Mouse (Mus musculus): ENCODE results near the gene Tarbp2. TPM values are rescaled to one million over a fixed set of nuclear protein-coding genes. Genes with fewer than 3 reads are reported as not detected.

The Tarbp2 gene
- polyA plus RNA-seq, 1 experiment from 2014 or later: 88.1 TPM

GRCm38 (mm10) chr15:102483136-102483535 lies 34.9 kb upstream of the Tarbp2 start:
- Histone ChIP-seq H3K27ac (ENCODE audit: low read length) (peak overlapping the region; percentile 63), H3K4me3 (ENCODE audit: low read length) (peak overlapping the region; percentile 14; the same call in 1 of the 2 replicates), H3K9me3 (replicated peaks; ENCODE audit: control insufficient read depth, low read length) (no peaks in the 10 kb centered on the region), H3K27me3 (ENCODE audit: control insufficient read depth, insufficient read depth, low read length) (no peaks in the 10 kb centered on the region), H3K9ac (ENCODE audit: low read length) (no peak overlapping the region), H3K4me1 (ENCODE audit: control insufficient read depth, insufficient read depth, low read length) (peaks cover 11% of the 10 kb centered on the region), H3K36me3 (ENCODE audit: control insufficient read depth, insufficient read depth) (peaks cover 56% of the 10 kb centered on the region), H3K4me2 (ENCODE audit: low read depth, low read length) (peak overlapping the region; percentile 28; the same call in 1 of the 2 replicates)
- 64% methylated on average over 3 of the region's 3 CpGs for WGBS
- ATAC-seq (replicated peaks; ENCODE audit: extremely low read depth, insufficient read depth, low FRiP score): peak; percentile 75

DNA sequence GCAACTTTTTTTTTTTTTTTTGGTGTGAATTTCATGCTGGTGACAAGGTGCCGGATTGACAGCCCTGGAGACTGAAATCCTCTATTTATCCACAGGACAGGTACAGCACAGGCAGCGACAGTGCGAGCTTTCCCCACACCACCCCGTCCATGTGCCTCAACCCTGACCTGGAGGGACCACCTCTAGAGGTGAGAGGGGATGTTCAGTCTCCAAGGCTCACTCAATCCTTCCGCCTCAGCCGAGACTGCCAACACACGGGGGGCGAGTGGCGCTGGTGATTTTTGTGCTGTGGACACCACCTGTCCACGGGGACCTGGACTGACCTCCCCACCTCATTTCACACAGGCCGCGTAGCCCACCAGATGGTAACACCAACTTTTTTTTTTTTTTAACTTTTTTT lies 32.1 kb upstream of the Tarbp2 start:
- no peak for ATAC-seq (replicated peaks; ENCODE audit: extremely low read depth, insufficient read depth, low FRiP score)
- H3K9me3 ChIP-seq (replicated peaks; ENCODE audit: control insufficient read depth, low read length): no peaks in the 10 kb centered on the region
- 83% methylated on average over 12 of the region's 12 CpGs for WGBS
- peaks cover 11% of the 10 kb centered on the region for H3K4me1 ChIP-seq (ENCODE audit: control insufficient read depth, insufficient read depth, low read length)
- peaks cover 56% of the 10 kb centered on the region for H3K36me3 ChIP-seq (ENCODE audit: control insufficient read depth, insufficient read depth)
- H3K4me2 ChIP-seq (ENCODE audit: low read depth, low read length): no peak overlapping the region
- no peak overlapping the region for H3K9ac ChIP-seq (ENCODE audit: low read length)
- H3K27me3 ChIP-seq (ENCODE audit: control insufficient read depth, insufficient read depth, low read length): no peaks in the 10 kb centered on the region
- H3K27ac ChIP-seq (ENCODE audit: low read length): no peak overlapping the region
- no peak overlapping the region for H3K4me3 ChIP-seq (ENCODE audit: low read length)

- Histone ChIP-seq H3K27me3 (ENCODE audit: control insufficient read depth, insufficient read depth, low read length) (no peaks in the 10 kb centered on the region), H3K4me2 (ENCODE audit: low read depth, low read length) (no peak overlapping the region), H3K4me1 (ENCODE audit: control insufficient read depth, insufficient read depth, low read length) (peaks cover 11% of the 10 kb centered on the region), H3K4me3 (ENCODE audit: low read length) (no peak overlapping the region), H3K9me3 (replicated peaks; ENCODE audit: control insufficient read depth, low read length) (no peaks in the 10 kb centered on the region), H3K9ac (ENCODE audit: low read length) (no peak overlapping the region), H3K36me3 (ENCODE audit: control insufficient read depth, insufficient read depth) (peaks cover 58% of the 10 kb centered on the region), H3K27ac (ENCODE audit: low read length) (no peak overlapping the region)
- no peak for ATAC-seq (replicated peaks; ENCODE audit: extremely low read depth, insufficient read depth, low FRiP score)
- WGBS: 61% methylated on average over 1 of the region's 1 CpGs
Observed at GRCm38 (mm10) chr15:102487664-102488063, 30.3 kb upstream of the Tarbp2 start.

- ATAC-seq (replicated peaks; ENCODE audit: extremely low read depth, insufficient read depth, low FRiP score): no peak
Observed at GRCm38 (mm10) chr15:102498322-102498721, 19.7 kb upstream of the Tarbp2 start.

DNA sequence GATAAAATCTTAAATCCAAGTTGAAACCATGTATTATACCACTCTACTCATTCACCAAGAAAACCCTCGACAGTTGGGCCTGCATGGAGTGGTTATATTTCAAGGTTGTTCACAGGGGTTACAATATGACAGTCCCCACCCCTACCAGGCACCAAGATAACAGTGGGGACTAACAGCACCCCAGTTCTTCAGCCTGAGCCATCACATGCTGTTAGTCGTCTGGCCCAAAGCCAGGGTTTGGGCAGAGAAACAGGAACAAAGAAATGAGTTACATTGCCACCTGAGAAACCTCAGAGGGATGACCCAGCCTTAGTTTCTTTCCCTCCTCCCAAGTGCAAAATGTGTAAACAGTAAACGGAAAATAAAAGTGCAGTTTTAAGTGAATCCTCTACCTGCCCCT lies 18.6 kb upstream of the Tarbp2 start:
- Histone ChIP-seq H3K27me3 (ENCODE audit: control insufficient read depth, insufficient read depth, low read length) (no peaks in the 10 kb centered on the region), H3K4me2 (ENCODE audit: low read depth, low read length) (no peak overlapping the region), H3K4me1 (ENCODE audit: control insufficient read depth, insufficient read depth, low read length) (no peaks in the 10 kb centered on the region), H3K9me3 (replicated peaks; ENCODE audit: control insufficient read depth, low read length) (no peaks in the 10 kb centered on the region), H3K4me3 (ENCODE audit: low read length) (no peak overlapping the region), H3K9ac (ENCODE audit: low read length) (no peak overlapping the region), H3K36me3 (ENCODE audit: control insufficient read depth, insufficient read depth) (peaks cover 70% of the 10 kb centered on the region), H3K27ac (ENCODE audit: low read length) (no peak overlapping the region)
- no peak for ATAC-seq (replicated peaks; ENCODE audit: extremely low read depth, insufficient read depth, low FRiP score)
- WGBS: 55% methylated on average over 3 of the region's 3 CpGs

More at GRCm38 (mm10) chr15:102498322-102498721, 19.7 kb upstream of the Tarbp2 start:
- Histone ChIP-seq H3K27ac (ENCODE audit: low read length) (no peak overlapping the region), H3K4me2 (ENCODE audit: low read depth, low read length) (no peak overlapping the region), H3K27me3 (ENCODE audit: control insufficient read depth, insufficient read depth, low read length) (no peaks in the 10 kb centered on the region), H3K4me1 (ENCODE audit: control insufficient read depth, insufficient read depth, low read length) (no peaks in the 10 kb centered on the region), H3K36me3 (ENCODE audit: control insufficient read depth, insufficient read depth) (peaks cover 70% of the 10 kb centered on the region), H3K9me3 (replicated peaks; ENCODE audit: control insufficient read depth, low read length) (no peaks in the 10 kb centered on the region), H3K9ac (ENCODE audit: low read length) (no peak overlapping the region), H3K4me3 (ENCODE audit: low read length) (no peak overlapping the region)
- WGBS: 85% methylated on average over 3 of the region's 3 CpGs

- ATAC-seq (replicated peaks; ENCODE audit: extremely low read depth, insufficient read depth, low FRiP score): no peak
- no peaks in the 10 kb centered on the region for H3K9me3 ChIP-seq (replicated peaks; ENCODE audit: control insufficient read depth, low read length)
- no peak overlapping the region for H3K4me2 ChIP-seq (ENCODE audit: low read depth, low read length)
- no peak overlapping the region for H3K27ac ChIP-seq (ENCODE audit: low read length)
- H3K4me3 ChIP-seq (ENCODE audit: low read length): no peak overlapping the region
- WGBS: 86% methylated on average over 6 of the region's 6 CpGs
- H3K4me1 ChIP-seq (ENCODE audit: control insufficient read depth, insufficient read depth, low read length): no peaks in the 10 kb centered on the region
- H3K36me3 ChIP-seq (ENCODE audit: control insufficient read depth, insufficient read depth): peaks cover 70% of the 10 kb centered on the region
- no peak overlapping the region for H3K9ac ChIP-seq (ENCODE audit: low read length)
- no peaks in the 10 kb centered on the region for H3K27me3 ChIP-seq (ENCODE audit: control insufficient read depth, insufficient read depth, low read length)
Observed at GRCm38 (mm10) chr15:102499851-102500250, 18.1 kb upstream of the Tarbp2 start.

- 78% methylated on average over 5 of the region's 5 CpGs for WGBS
- peaks cover 69% of the 10 kb centered on the region for H3K36me3 ChIP-seq (ENCODE audit: control insufficient read depth, insufficient read depth)
- no peak overlapping the region for H3K4me2 ChIP-seq (ENCODE audit: low read depth, low read length)
- H3K9ac ChIP-seq (ENCODE audit: low read length): no peak overlapping the region
- no peaks in the 10 kb centered on the region for H3K27me3 ChIP-seq (ENCODE audit: control insufficient read depth, insufficient read depth, low read length)
- H3K9me3 ChIP-seq (replicated peaks; ENCODE audit: control insufficient read depth, low read length): no peaks in the 10 kb centered on the region
- H3K4me3 ChIP-seq (ENCODE audit: low read length): no peak overlapping the region
- H3K27ac ChIP-seq (ENCODE audit: low read length): no peak overlapping the region
- no peak for ATAC-seq (replicated peaks; ENCODE audit: extremely low read depth, insufficient read depth, low FRiP score)
- H3K4me1 ChIP-seq (ENCODE audit: control insufficient read depth, insufficient read depth, low read length): 0 out of 2 replicates have a peak, but pooled peaks cover under 1% of the 10 kb centered on the region
Observed at GRCm38 (mm10) chr15:102500479-102500878, 17.5 kb upstream of the Tarbp2 start.

GRCm38 (mm10) chr15:102501084-102501814 lies 16.7 kb upstream of the Tarbp2 start:
- H3K27me3 ChIP-seq (ENCODE audit: control insufficient read depth, insufficient read depth, low read length): no peaks in the 10 kb centered on the region
- WGBS: 82% methylated on average over 19 of the region's 19 CpGs
- H3K9me3 ChIP-seq (replicated peaks; ENCODE audit: control insufficient read depth, low read length): no peaks in the 10 kb centered on the region
- H3K27ac ChIP-seq (ENCODE audit: low read length): no peak overlapping the region
- 0 out of 2 replicates have a peak, but pooled peaks cover 4% of the 10 kb centered on the region for H3K4me1 ChIP-seq (ENCODE audit: control insufficient read depth, insufficient read depth, low read length)
- no peak overlapping the region for H3K4me2 ChIP-seq (ENCODE audit: low read depth, low read length)
- peaks cover 67% of the 10 kb centered on the region for H3K36me3 ChIP-seq (ENCODE audit: control insufficient read depth, insufficient read depth)
- ATAC-seq (replicated peaks; ENCODE audit: extremely low read depth, insufficient read depth, low FRiP score): no peak
- no peak overlapping the region for H3K4me3 ChIP-seq (ENCODE audit: low read length)
- H3K9ac ChIP-seq (ENCODE audit: low read length): no peak overlapping the region

DNA sequence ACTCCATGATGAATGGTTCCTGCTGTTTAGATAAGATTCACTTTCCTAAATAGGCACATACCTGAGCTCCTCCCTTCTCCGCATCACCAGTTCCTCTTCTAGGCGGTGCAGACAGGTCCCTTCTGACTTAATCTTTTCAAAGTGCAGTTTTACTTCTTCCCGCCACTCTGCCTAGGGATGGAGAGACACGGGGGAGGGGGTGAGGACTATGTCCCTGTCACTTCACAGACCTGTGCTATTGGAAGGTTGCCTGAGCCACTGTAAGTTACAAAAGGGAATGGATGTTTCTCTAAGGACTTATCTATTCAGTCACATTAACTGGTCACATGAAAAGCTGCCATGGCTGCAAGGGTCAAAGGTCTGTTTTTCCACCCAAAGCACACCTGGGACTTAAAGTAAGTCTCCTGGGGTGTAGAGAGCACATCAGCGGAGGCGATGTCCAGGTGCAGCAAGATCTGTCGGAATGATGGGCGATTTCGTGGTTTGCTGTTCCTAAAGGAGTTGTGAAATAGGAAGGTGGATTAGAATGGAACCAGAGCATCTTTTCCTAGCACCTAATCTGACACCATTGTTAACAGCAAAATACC lies 15.6 kb upstream of the Tarbp2 start:
- ATAC-seq (replicated peaks; ENCODE audit: extremely low read depth, insufficient read depth, low FRiP score): no peak

More for the DNA sequence above, 15.6 kb upstream of the Tarbp2 start:
- 71% methylated on average over 9 of the region's 9 CpGs for WGBS
- Histone ChIP-seq H3K4me3 (ENCODE audit: low read length) (no peak overlapping the region), H3K9me3 (replicated peaks; ENCODE audit: control insufficient read depth, low read length) (no peaks in the 10 kb centered on the region), H3K36me3 (ENCODE audit: control insufficient read depth, insufficient read depth) (peaks cover 61% of the 10 kb centered on the region), H3K27ac (ENCODE audit: low read length) (no peak overlapping the region), H3K9ac (ENCODE audit: low read length) (no peak overlapping the region), H3K4me2 (ENCODE audit: low read depth, low read length) (no peak overlapping the region), H3K4me1 (ENCODE audit: control insufficient read depth, insufficient read depth, low read length) (0 out of 2 replicates have a peak, but pooled peaks cover 4% of the 10 kb centered on the region), H3K27me3 (ENCODE audit: control insufficient read depth, insufficient read depth, low read length) (no peaks in the 10 kb centered on the region)
